Mouse (Mus musculus): Measurements from ENCODE around the gene Sccpdh.

DNA sequence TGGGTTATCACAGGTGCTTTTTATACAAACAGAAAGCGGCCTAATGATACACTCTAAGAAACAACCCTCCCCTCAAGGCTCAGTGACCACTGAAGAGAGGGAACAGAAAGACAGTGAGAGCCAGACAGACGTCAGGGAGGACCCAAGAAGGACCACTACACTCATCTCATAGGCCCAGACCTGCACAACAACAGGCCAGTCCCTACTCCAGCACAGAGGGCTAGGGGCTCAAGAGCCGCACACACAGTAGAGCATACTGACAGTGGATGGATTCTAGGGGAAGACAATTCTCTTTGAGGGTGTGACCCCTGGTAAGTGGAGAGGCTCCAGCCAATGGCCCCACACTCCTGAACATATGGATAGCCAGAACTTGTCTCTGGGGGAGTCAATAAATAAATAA, 68.5 kb downstream of the Sccpdh start:
- no peak for TF ChIP-seq CTCF (conservative IDR thresholded peaks at IDR 0.05; ENCODE audit: insufficient read depth, insufficient read length, low read depth, low read length)
- no peak for TF ChIP-seq POLR2A (IDR thresholded peaks at IDR 0.05; ENCODE audit: low read depth, low read length)
